Mouse (Mus musculus): ENCODE results near the gene Vstm2l. TPM values are rescaled to one million over a fixed set of nuclear protein-coding genes. Genes with fewer than 3 reads are reported as not detected.

Vstm2l gene
- total RNA-seq (2021), result 100 to 1,000 TPM; 140 to 144 TPM
- long read RNA-seq, experiment 1, transcript Vstm2l-201 (4 exons, 1,363 nt), result major isoform, 87 of 92 reads
- long read RNA-seq, experiment 1, partial matches to known transcripts, result 2 of 92 reads
- long read RNA-seq, experiment 1, other reads (novel, unspliced or antisense), result 3 of 92 reads
- long read RNA-seq, experiment 2, transcript Vstm2l-201 (4 exons, 1,363 nt), result major isoform, 136 of 144 reads
- long read RNA-seq, experiment 2, partial matches to known transcripts, result 4 of 144 reads
- long read RNA-seq, experiment 2, other reads (novel, unspliced or antisense), result 4 of 144 reads

- peak; percentile 64 to 67 for DNase-seq (ENCODE audit: low spot score in 2 of 2)
These were observed at the start of gene Vstm2l for GRCm38 (mm10) chr2:157914105-157914764. Gene Vstm2l (plus strand): TSS chr2:157914653.

- no peak for DNase-seq (ENCODE audit: low spot score in 2 of 2)
These were observed 47.3 kb upstream of the Vstm2l start for GRCm38 (mm10) chr2:157867126-157867525.

GRCm38 (mm10) chr2:157870247-157870646, 44.2 kb upstream of the Vstm2l start:
- DNase-seq (ENCODE audit: low spot score in 2 of 2), result no peak

- DNase-seq (ENCODE audit: low spot score in 2 of 2), result peak; percentile 43 to 73
These were observed 41.2 kb upstream of the Vstm2l start for GRCm38 (mm10) chr2:157873223-157873622.

- peak in 1 of 2 experiments; percentile 42 for DNase-seq (ENCODE audit: low spot score in 2 of 2)
These were observed 40.8 kb upstream of the Vstm2l start for GRCm38 (mm10) chr2:157873691-157874090.

GRCm38 (mm10) chr2:157875111-157875510, 39.3 kb upstream of the Vstm2l start:
- DNase-seq (ENCODE audit: low spot score in 2 of 2), result no peak

- DNase-seq (ENCODE audit: low spot score in 2 of 2), result no peak
These were observed 37.1 kb upstream of the Vstm2l start for GRCm38 (mm10) chr2:157877394-157877793.

- peak in 1 of 2 experiments; percentile 63 for DNase-seq (ENCODE audit: low spot score in 2 of 2)
These were observed 36.5 kb upstream of the Vstm2l start for GRCm38 (mm10) chr2:157877967-157878366.

- DNase-seq (ENCODE audit: low spot score in 2 of 2), result no peak
These were observed 32.5 kb upstream of the Vstm2l start for GRCm38 (mm10) chr2:157881939-157882338.

- no peak for DNase-seq (ENCODE audit: low spot score in 2 of 2)
These were observed 27.0 kb upstream of the Vstm2l start for GRCm38 (mm10) chr2:157887275-157888025.

- DNase-seq (ENCODE audit: low spot score in 2 of 2), result no peak
These were observed 23.3 kb upstream of the Vstm2l start for GRCm38 (mm10) chr2:157891166-157891565.

- DNase-seq (ENCODE audit: low spot score in 2 of 2), result no peak
These were observed 17.3 kb upstream of the Vstm2l start for GRCm38 (mm10) chr2:157897131-157897530.

GRCm38 (mm10) chr2:157913204-157913636, 1.2 kb upstream of the Vstm2l start:
- DNase-seq (ENCODE audit: low spot score in 2 of 2), result peak; percentile 54 to 61

GRCm38 (mm10) chr2:157913705-157914104, 748 bp upstream of the Vstm2l start:
- DNase-seq (ENCODE audit: low spot score in 2 of 2), result no peak

- DNase-seq (ENCODE audit: low spot score in 2 of 2), result peak in 1 of 2 experiments; percentile 45
These were observed 550 bp downstream of the Vstm2l start for GRCm38 (mm10) chr2:157914889-157915517.

- no peak for DNase-seq (ENCODE audit: low spot score in 2 of 2)
These were observed 4.1 kb downstream of the Vstm2l start for GRCm38 (mm10) chr2:157918529-157918928.

GRCm38 (mm10) chr2:157921551-157921950, 7.1 kb downstream of the Vstm2l start:
- DNase-seq (ENCODE audit: low spot score in 2 of 2), result peak in 1 of 2 experiments; percentile 38

- no peak for DNase-seq (ENCODE audit: low spot score in 2 of 2)
These were observed 9.0 kb downstream of the Vstm2l start for GRCm38 (mm10) chr2:157923406-157923805.

- no peak for DNase-seq (ENCODE audit: low spot score in 2 of 2)
These were observed 10.1 kb downstream of the Vstm2l start for GRCm38 (mm10) chr2:157924504-157924903.

GRCm38 (mm10) chr2:157926502-157926901, 12.0 kb downstream of the Vstm2l start:
- no peak for DNase-seq (ENCODE audit: low spot score in 2 of 2)

GRCm38 (mm10) chr2:157926927-157927326, 12.5 kb downstream of the Vstm2l start:
- DNase-seq (ENCODE audit: low spot score in 2 of 2), result no peak

All from layer of hippocampus, postnatal 14 days (tissue).